Mouse (Mus musculus) heart, adult 2 months (tissue): Measurements from ENCODE around the gene Hmga1b. TPM values are rescaled to one million over a fixed set of nuclear protein-coding genes. Genes with fewer than 3 reads are reported as not detected.
A peak's percentile ranks its signal among the peaks of the same experiment; 100 is the strongest.
"Not testable (repeated sequence)": the region's sequence is repeated elsewhere in the genome, so short reads cannot be mapped to it uniquely, and the experiment has no call there.

Experiments used
- DNase-seq, 2 experiments: peaks; one replicate each; pipeline ENCODE4 v3.0.0; 2021
- H3K27ac ChIP-seq: fragments of 200-600 bp; 2 replicates; pipeline ENCODE4 v1.8.1; 2022
- H3K27me3 ChIP-seq: fragments of 200-500 bp; 2 replicates; pipeline ENCODE4 v1.6.1; 2012; ENCODE audit warnings: mild to moderate bottlenecking, low read length, inconsistent platforms, mixed read lengths; ENCODE audit not compliant: control insufficient read depth, insufficient read depth
- H3K36me3 ChIP-seq: fragments of 200-500 bp; 2 replicates; pipeline ENCODE4 v1.6.1; 2012; ENCODE audit warnings: low read length, inconsistent platforms; ENCODE audit not compliant: control insufficient read depth, insufficient read depth
- H3K4me1 ChIP-seq: fragments of 200-500 bp; 2 replicates; pipeline ENCODE4 v1.6.1; 2011; ENCODE audit warnings: low read length; ENCODE audit not compliant: control insufficient read depth, insufficient read depth
- H3K4me3 ChIP-seq: fragments of 200-600 bp; 2 replicates; pipeline ENCODE4 v1.8.1; 2022
- H3K79me2 ChIP-seq: fragments of 200-500 bp; replicated peaks from 2 replicates; pipeline ENCODE4 v1.6.1; 2012; ENCODE audit warnings: mild to moderate bottlenecking, inconsistent platforms, low read length, moderate library complexity, mixed read lengths; ENCODE audit not compliant: control insufficient read depth, insufficient read depth
- H3K9ac ChIP-seq: fragments of 200-500 bp; 2 replicates; pipeline ENCODE4 v1.6.1; 2012; ENCODE audit warnings: low read depth, mild to moderate bottlenecking, control low read depth, inconsistent platforms, low read length, mixed read lengths
- CTCF ChIP-seq: fragments of 200-600 bp; IDR thresholded peaks from 2 replicates; pipeline ENCODE4 v1.8.1; 2022; ENCODE audit warnings: antibody characterized with exemption, mild to moderate bottlenecking, moderate library complexity
- EP300 ChIP-seq: fragments of 200-500 bp; IDR thresholded peaks from 2 replicates; pipeline ENCODE4 v1.6.1; 2011; ENCODE audit warnings: low read depth, low read length, control low read depth; ENCODE audit not compliant: insufficient read depth
- POLR2A ChIP-seq: fragments of 200-500 bp; IDR thresholded peaks from 2 replicates; pipeline ENCODE4 v1.6.1; 2011; ENCODE audit warnings: mild to moderate bottlenecking, low read depth, low read length, control low read depth; ENCODE audit not compliant: insufficient read depth
- WGBS: fragments of 180-500 bp; shearing (Covaris S2); methylation state at CpG from one replicate; pipeline ENCODE4 v1.1.7; 2018; 5-methylcytosine and 5-hydroxymethylcytosine counted together
- intact Hi-C: fragments of 180-260 bp; cut with DNase I; formaldehyde crosslinking; loops from one replicate; pipeline ENCODE4 v1.15.1; 2025
- polyA plus RNA-seq: library from polyadenylated mRNA; depleted of rRNA; stranded (reverse); fragments of >200 nt; gene quantifications from 2 replicates; pipeline ENCODE4 v1.2.3, GENCODE M21; 2012
- total RNA-seq, 2 experiments: library from RNA; stranded (reverse); gene quantifications; 2 replicates each; pipeline ENCODE4 v1.2.3; 2021

Gene Hmga1b
- total and polyA plus RNA-seq, 3 experiments, result 0.57 to 31.4 (median 24.5) TPM

GRCm38 (mm10) chr11:120723509-120723908 lies 39.1 kb upstream of the Hmga1b start:
- Histone ChIP-seq H3K36me3 (no peaks in the 10 kb centered on the region), H3K27me3 (0 out of 2 replicates have a peak, but pooled peaks cover 1% of the 10 kb centered on the region), H3K79me2 (no peaks in the 10 kb centered on the region), H3K4me1 (peaks cover 3% of the 10 kb centered on the region), H3K9ac (no peak overlapping the region), H3K4me3 (no peak overlapping the region), H3K27ac (no peak overlapping the region)
- DNase-seq, result no peak
- intact Hi-C loops, result loop anchor here (10.0 kb wide), 1 partner anchor 321 kb away; no protein-coding TSS in a partner anchor
- 94% methylated on average over 7 of the region's 7 CpGs for WGBS
- no peak for TF ChIP-seq POLR2A
- no peak for TF ChIP-seq EP300
- no peak for TF ChIP-seq CTCF

- H3K4me3 ChIP-seq, result peak overlapping the region; percentile 61
- H3K36me3 ChIP-seq, result no peaks in the 10 kb centered on the region
- 21% methylated on average over 34 of the region's 36 CpGs for WGBS
- DNase-seq, result no peak
- H3K27ac ChIP-seq, result peak overlapping the region; percentile 51; the same call in 1 of the 2 replicates
- peaks cover 2% of the 10 kb centered on the region; the same call in 1 of the 2 replicates for H3K4me1 ChIP-seq
- TF ChIP-seq EP300 (no peak), CTCF (no peak), POLR2A (no peak)
- intact Hi-C loops, result loop anchor here (10.0 kb wide), 1 partner anchor 318 kb away; no protein-coding TSS in a partner anchor
- peak overlapping the region; percentile 87 for H3K9ac ChIP-seq
- no peaks in the 10 kb centered on the region for H3K79me2 ChIP-seq
- H3K27me3 ChIP-seq, result 0 out of 2 replicates have a peak, but pooled peaks cover 1% of the 10 kb centered on the region
Observed at GRCm38 (mm10) chr11:120726243-120727168, 36.1 kb upstream of the Hmga1b start.

- Histone ChIP-seq H3K36me3 (no peaks in the 10 kb centered on the region), H3K27ac (peak within 1 kb of the TSS; percentile 51; the same call in 1 of the 2 replicates), H3K9ac (peak within 1 kb of the TSS; percentile 87), H3K4me3 (peak within 1 kb of the TSS; percentile 61), H3K79me2 (no peaks in the 10 kb centered on the region), H3K27me3 (no peaks in the 10 kb centered on the region), H3K4me1 (peaks cover 5% of the 10 kb centered on the region)
- TF ChIP-seq EP300, result 0 out of 2 replicates have a peak, but pooled peaks have one; percentile 41
- TF ChIP-seq POLR2A, result peak; percentile 74
- TF ChIP-seq CTCF, result peak; percentile 74
- WGBS, result 2% methylated on average over 14 of the region's 14 CpGs
- intact Hi-C loops, result loop anchor here (10.0 kb wide), 1 partner anchor 318 kb away; no protein-coding TSS in a partner anchor
- peak; percentile 83 to 92 for DNase-seq
Observed at GRCm38 (mm10) chr11:120727169-120727527, 35.4 kb upstream of the Hmga1b start, which contains the start of gene Dcxr. TSS of gene Dcxr (minus strand) at chr11:120727281.

GRCm38 (mm10) chr11:120727564-120727963 lies 35.0 kb upstream of the Hmga1b start:
- Histone ChIP-seq H3K79me2 (no peaks in the 10 kb centered on the region), H3K36me3 (no peaks in the 10 kb centered on the region), H3K4me3 (no peak overlapping the region), H3K9ac (no peak overlapping the region), H3K4me1 (peaks cover 9% of the 10 kb centered on the region), H3K27me3 (no peaks in the 10 kb centered on the region), H3K27ac (no peak overlapping the region)
- no peak for TF ChIP-seq CTCF
- TF ChIP-seq EP300, result no peak
- no peak for TF ChIP-seq POLR2A
- WGBS, result 57% methylated on average over 12 of the region's 12 CpGs
- intact Hi-C loops, result loop anchor here (10.0 kb wide), 1 partner anchor 317 kb away; no protein-coding TSS in a partner anchor
- DNase-seq, result no peak

- peaks cover 16% of the 10 kb centered on the region for H3K4me1 ChIP-seq
- H3K27me3 ChIP-seq, result no peaks in the 10 kb centered on the region
- H3K79me2 ChIP-seq, result no peaks in the 10 kb centered on the region
- H3K9ac ChIP-seq, result no peak overlapping the region
- H3K36me3 ChIP-seq, result no peaks in the 10 kb centered on the region
- no peak for TF ChIP-seq CTCF
- no peak for TF ChIP-seq POLR2A
- no peak for TF ChIP-seq EP300
- DNase-seq, result no peak
- H3K4me3 ChIP-seq, result no peak overlapping the region
- no peak overlapping the region for H3K27ac ChIP-seq
- intact Hi-C loops, result loop anchor here (10.0 kb wide), 1 partner anchor 316 kb away; no protein-coding TSS in a partner anchor
- WGBS, result 77% methylated on average over 11 of the region's 11 CpGs
Observed at GRCm38 (mm10) chr11:120728530-120729240, 33.9 kb upstream of the Hmga1b start.

GRCm38 (mm10) chr11:120729432-120730050 lies 33.1 kb upstream of the Hmga1b start:
- intact Hi-C loops, result loop anchor here (10.0 kb wide), 1 partner anchor 315 kb away; no protein-coding TSS in a partner anchor
- H3K4me1 ChIP-seq, result peaks cover 16% of the 10 kb centered on the region
- not testable (repeated sequence) for H3K79me2 ChIP-seq, H3K27me3 ChIP-seq, H3K36me3 ChIP-seq, H3K4me3 ChIP-seq, H3K9ac ChIP-seq, H3K27ac ChIP-seq
- 7% methylated on average over 18 of the region's 21 CpGs for WGBS
- peak in 1 of 2 experiments; percentile 55 for DNase-seq
